Mouse (Mus musculus) lung, embryonic 14.5 days (tissue): ENCODE results near the gene Lias. TPM values are rescaled to one million over a fixed set of nuclear protein-coding genes. Genes with fewer than 3 reads are reported as not detected.

ENCODE experiments used
- ATAC-seq: fragments of 200-750 bp; cut with Nextera tagmentation; 2 replicates; pipeline ENCODE4 v1.8.0; 2017; ENCODE audit warnings: mild to moderate bottlenecking, moderate TSS enrichment, moderate library complexity; ENCODE audit not compliant: insufficient read depth
- DNase-seq: peaks from one replicate; pipeline ENCODE4 v3.0.0-alpha.2; 2015
- H3K27ac ChIP-seq: fragments of 300-500 bp; sonication (generic); 2 replicates; pipeline ENCODE4 v1.5.1; 2014; ENCODE audit warnings: low read depth, mild to moderate bottlenecking, moderate library complexity
- H3K27me3 ChIP-seq: fragments of 300-500 bp; sonication (generic); 2 replicates; pipeline ENCODE4 v1.6.1; 2014; ENCODE audit warnings: low read length, control low read depth; ENCODE audit not compliant: insufficient read depth
- H3K36me3 ChIP-seq: fragments of 300-500 bp; sonication (generic); 2 replicates; pipeline ENCODE4 v1.6.1; 2014; ENCODE audit warnings: control low read depth; ENCODE audit not compliant: insufficient read depth
- H3K4me1 ChIP-seq: fragments of 300-500 bp; sonication (generic); 2 replicates; pipeline ENCODE4 v1.6.1; 2014; ENCODE audit warnings: antibody characterized with exemption, control low read depth; ENCODE audit not compliant: insufficient read depth
- H3K4me2 ChIP-seq: fragments of 300-500 bp; sonication (generic); 2 replicates; pipeline ENCODE4 v1.6.1; 2014; ENCODE audit warnings: mild to moderate bottlenecking
- H3K4me3 ChIP-seq: fragments of 300-500 bp; sonication (generic); 2 replicates; pipeline ENCODE4 v1.5.1; 2014; ENCODE audit warnings: low read depth, low read length
- H3K9ac ChIP-seq: fragments of 300-500 bp; sonication (generic); 2 replicates; pipeline ENCODE4 v1.6.1; 2014
- H3K9me3 ChIP-seq: fragments of 300-500 bp; sonication (generic); 2 replicates; pipeline ENCODE4 v1.6.1; 2016; ENCODE audit warnings: low read depth, low read length, control low read depth
- CTCF ChIP-seq: IDR thresholded peaks from 2 replicates; pipeline ENCODE4 v1.5.1; 2016; ENCODE audit warnings: antibody characterized with exemption, low read depth
- WGBS: fragments of 180-500 bp; shearing (Covaris S2); extraction: QIAGEN DNeasy Blood & Tissue Kit; methylation state at CpG from one replicate; pipeline ENCODE4 v1.1.7; 2014; 5-methylcytosine and 5-hydroxymethylcytosine counted together
- polyA plus RNA-seq: library from polyadenylated mRNA; unstranded; fragments of >200 nt; fragmentation: Nextera tagmentation; extraction: Ambion mirVana; gene quantifications from 2 replicates; pipeline ENCODE4 v1.2.1, GENCODE M21; 2014

The Lias gene
- polyA plus RNA-seq: 54.5 and 58.9 TPM in 2 replicates

GRCm38 (mm10) chr5:65390648-65391644, at the start of gene Lias, which contains the start of gene Rpl9:
TSS of gene Lias (plus strand) at chr5:65391497.
TSS of gene Rpl9 (minus strand) at chr5:65391444.
- Histone ChIP-seq H3K4me2 (peak within 1 kb of the TSS; percentile 87), H3K9ac (peak within 1 kb of the TSS; percentile 99), H3K27me3 (no peaks in the 10 kb centered on the region), H3K27ac (peak within 1 kb of the TSS; percentile 93), H3K4me3 (peak within 1 kb of the TSS; percentile 98), H3K4me1 (peaks cover 7% of the 10 kb centered on the region), H3K36me3 (peaks cover 49% of the 10 kb centered on the region), H3K9me3 (no peaks in the 10 kb centered on the region)
- under 1% methylated on average over 83 of the region's 83 CpGs for WGBS
- ATAC-seq: peak; percentile 96
- peak; percentile 99 for DNase-seq
- no peak for TF ChIP-seq CTCF

- H3K9me3 ChIP-seq: no peaks in the 10 kb centered on the region
- H3K9ac ChIP-seq: peak within 1 kb of the TSS; percentile 35
- no peaks in the 10 kb centered on the region for H3K4me1 ChIP-seq
- H3K27me3 ChIP-seq: no peaks in the 10 kb centered on the region
- peak within 1 kb of the TSS; percentile 18 for H3K4me3 ChIP-seq
- 35% methylated on average over 15 of the region's 15 CpGs for WGBS
- no peak for DNase-seq
- no peaks in the 10 kb centered on the region for H3K36me3 ChIP-seq
- no peak for ATAC-seq
- H3K4me2 ChIP-seq: peak within 1 kb of the TSS; percentile 47
- H3K27ac ChIP-seq: no peak within 1 kb of the TSS
- TF ChIP-seq CTCF: no peak
These were observed 43.1 kb upstream of the Lias start, which contains the start of gene Klb for GRCm38 (mm10) chr5:65348168-65348567. TSS of gene Klb (plus strand) at chr5:65348314.

GRCm38 (mm10) chr5:65350508-65350907, 40.8 kb upstream of the Lias start:
- DNase-seq: no peak
- no peak for TF ChIP-seq CTCF
- Histone ChIP-seq H3K4me3 (no peak overlapping the region), H3K9me3 (peaks cover 4% of the 10 kb centered on the region; the same call in 1 of the 2 replicates), H3K4me2 (no peak overlapping the region), H3K36me3 (no peaks in the 10 kb centered on the region), H3K27ac (no peak overlapping the region), H3K9ac (no peak overlapping the region), H3K27me3 (no peaks in the 10 kb centered on the region), H3K4me1 (no peaks in the 10 kb centered on the region)
- no peak for ATAC-seq
- 53% methylated on average over 10 of the region's 10 CpGs for WGBS

- no peak for TF ChIP-seq CTCF
- DNase-seq (no peak), ATAC-seq (no peak)
- no peak overlapping the region for H3K27ac ChIP-seq
- H3K9me3 ChIP-seq: peaks cover 4% of the 10 kb centered on the region; the same call in 1 of the 2 replicates
- no peak overlapping the region for H3K9ac ChIP-seq
- no peak overlapping the region for H3K4me2 ChIP-seq
- no peaks in the 10 kb centered on the region for H3K27me3 ChIP-seq
- 62% methylated on average over 3 of the region's 3 CpGs for WGBS
- H3K4me1 ChIP-seq: no peaks in the 10 kb centered on the region
- no peak overlapping the region for H3K4me3 ChIP-seq
- H3K36me3 ChIP-seq: no peaks in the 10 kb centered on the region
These were observed 37.2 kb upstream of the Lias start for GRCm38 (mm10) chr5:65354097-65354496.

GRCm38 (mm10) chr5:65354985-65355384, 36.3 kb upstream of the Lias start:
- H3K4me1 ChIP-seq: no peaks in the 10 kb centered on the region
- ATAC-seq (no peak), DNase-seq (no peak)
- WGBS: 71% methylated on average over 5 of the region's 5 CpGs
- no peak overlapping the region for H3K27ac ChIP-seq
- no peak overlapping the region for H3K4me3 ChIP-seq
- no peaks in the 10 kb centered on the region for H3K36me3 ChIP-seq
- H3K9ac ChIP-seq: no peak overlapping the region
- H3K9me3 ChIP-seq: peaks cover 4% of the 10 kb centered on the region; the same call in 1 of the 2 replicates
- TF ChIP-seq CTCF: 0 out of 2 replicates have a peak, but pooled peaks have one; percentile 17
- H3K27me3 ChIP-seq: no peaks in the 10 kb centered on the region
- H3K4me2 ChIP-seq: no peak overlapping the region

GRCm38 (mm10) chr5:65356851-65357250, 34.4 kb upstream of the Lias start:
- Histone ChIP-seq H3K4me1 (no peaks in the 10 kb centered on the region), H3K9me3 (peaks cover 4% of the 10 kb centered on the region; the same call in 1 of the 2 replicates), H3K4me3 (no peak overlapping the region), H3K36me3 (no peaks in the 10 kb centered on the region), H3K27ac (no peak overlapping the region), H3K9ac (no peak overlapping the region), H3K27me3 (no peaks in the 10 kb centered on the region), H3K4me2 (no peak overlapping the region)
- DNase-seq: no peak
- WGBS: 74% methylated on average over 6 of the region's 6 CpGs
- no peak for TF ChIP-seq CTCF
- ATAC-seq: no peak

- Histone ChIP-seq H3K27me3 (no peaks in the 10 kb centered on the region), H3K4me2 (no peak overlapping the region), H3K4me3 (no peak overlapping the region), H3K27ac (no peak overlapping the region), H3K4me1 (no peaks in the 10 kb centered on the region), H3K9ac (no peak overlapping the region), H3K9me3 (peaks cover 4% of the 10 kb centered on the region; the same call in 1 of the 2 replicates), H3K36me3 (no peaks in the 10 kb centered on the region)
- 74% methylated on average over 3 of the region's 3 CpGs for WGBS
- TF ChIP-seq CTCF: no peak
- ATAC-seq (no peak), DNase-seq (no peak)
These were observed 33.5 kb upstream of the Lias start for GRCm38 (mm10) chr5:65357771-65358170.
